Comparison of ENCODE assay signal across 12 mouse cellular contexts in genomic region chr10:70013931-70014330, GRCm38 (mm10).
"Had no signal": no experiment of that assay in that cellular context is flagged by ENCODE, and none has a peak within 500 bp of the region (broad histone marks: within the 10 kb centered on the region; RNA-seq: fewer than 3 reads in every experiment).

No protein-coding gene starts in this region.

- H3K27me3 ChIP-seq: limb, embryonic 12.5 days; liver, embryonic 13.5 days; lung, embryonic 15.5 days; midbrain, embryonic 13.5 days; neural tube, embryonic 12.5 days; stomach, embryonic 15.5 days had no signal

- DNase-seq: kidney, postnatal 10 days; kidney, postnatal 4 days; liver; liver, embryonic 13.5 days; liver, postnatal 0 days; right cerebral cortex, postnatal 14 days; thymus, postnatal 36 days had no signal

- ATAC-seq: liver, postnatal 0 days; midbrain, embryonic 13.5 days had no signal

- H3K36me3 ChIP-seq: liver, embryonic 13.5 days; lung, embryonic 15.5 days; stomach, embryonic 15.5 days had no signal

- H3K9ac ChIP-seq: limb, embryonic 12.5 days; liver, embryonic 13.5 days; liver, postnatal 0 days; lung, embryonic 15.5 days; midbrain, embryonic 13.5 days; neural tube, embryonic 12.5 days; stomach, embryonic 15.5 days had no signal

- H3K4me3 ChIP-seq: limb, embryonic 12.5 days; liver, embryonic 13.5 days; lung, embryonic 15.5 days; midbrain, embryonic 13.5 days; neural tube, embryonic 12.5 days; stomach, embryonic 15.5 days had no signal

- H3K4me2 ChIP-seq: limb, embryonic 12.5 days; liver, embryonic 13.5 days; lung, embryonic 15.5 days; midbrain, embryonic 13.5 days; neural tube, embryonic 12.5 days; stomach, embryonic 15.5 days had no signal

- H3K4me1 ChIP-seq: liver, embryonic 13.5 days; lung, embryonic 15.5 days; midbrain, embryonic 13.5 days; neural tube, embryonic 12.5 days; stomach, embryonic 15.5 days had no signal

- H3K27ac ChIP-seq: limb, embryonic 12.5 days; liver, embryonic 13.5 days; lung, embryonic 15.5 days; midbrain, embryonic 13.5 days; neural tube, embryonic 12.5 days; stomach, embryonic 15.5 days had no signal

- H3K9me3 ChIP-seq: limb, embryonic 12.5 days; liver, embryonic 13.5 days; lung, embryonic 15.5 days; midbrain, embryonic 13.5 days; neural tube, embryonic 12.5 days; stomach, embryonic 15.5 days had no signal
